Mouse (Mus musculus) kidney, adult 2 months (tissue): ENCODE data around the gene Tnf.

ENCODE experiments used
- CTCF ChIP-seq: fragments of 200-500 bp; conservative IDR thresholded peaks from 2 replicates; pipeline ENCODE4 v1.5.1; 2011; ENCODE audit warnings: low read depth, mild to moderate bottlenecking, control low read depth, low read length, moderate library complexity, mixed read lengths; ENCODE audit not compliant: insufficient read depth, insufficient read length
- POLR2A ChIP-seq: fragments of 200-500 bp; IDR thresholded peaks from one replicate; pipeline ENCODE4 v1.6.1; 2011; ENCODE audit warnings: low read depth, low read length, control low read depth

DNA sequence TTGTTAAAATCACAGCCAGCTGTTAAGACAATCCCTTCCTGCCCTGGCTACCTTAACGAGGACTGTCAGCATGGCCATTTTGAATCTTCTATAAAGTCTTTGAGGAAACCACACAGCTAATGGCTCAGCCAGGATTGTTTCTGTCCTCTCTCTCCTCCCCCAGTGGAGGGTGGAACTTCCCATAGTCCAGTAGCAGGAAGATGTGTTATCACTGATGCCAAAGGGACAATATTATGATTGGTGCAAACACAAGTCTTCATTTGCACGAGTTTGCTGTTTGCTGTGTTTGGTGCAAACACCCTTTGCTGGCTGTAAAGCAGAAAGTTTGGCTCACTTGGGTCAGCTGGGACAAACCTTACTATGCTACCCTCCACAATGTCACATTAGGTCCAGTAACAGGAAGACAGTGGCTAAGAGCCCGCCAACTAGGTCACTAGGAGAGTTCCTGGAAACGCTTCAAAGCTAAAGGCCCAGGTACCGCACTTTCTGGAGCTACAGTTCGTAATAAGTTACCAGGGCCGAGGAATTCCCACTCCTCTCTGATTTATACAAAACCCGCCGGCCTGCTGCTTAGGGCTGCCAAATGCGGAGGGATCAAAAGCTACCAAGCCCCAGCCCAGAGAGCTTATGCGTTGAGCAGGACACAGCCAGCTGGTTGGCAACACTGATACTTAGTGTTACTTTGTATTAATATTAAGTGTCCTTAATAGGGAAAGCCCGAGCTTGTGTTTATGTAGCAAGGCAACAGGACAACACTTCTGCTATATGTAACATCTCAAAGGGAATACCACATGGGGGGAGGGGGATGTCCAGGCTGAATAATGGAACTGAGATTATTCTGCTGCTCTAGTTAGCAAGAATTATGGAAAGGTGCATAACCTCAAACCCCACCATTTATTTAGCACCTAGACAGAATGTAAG, 38.8 kb upstream of the Tnf start:
- peak; percentile 6 for TF ChIP-seq POLR2A
- TF ChIP-seq CTCF: no peak
